Mouse (Mus musculus) ES-E14 (cell line): Measurements from ENCODE around the gene Cpa5. TPM values are rescaled to one million over a fixed set of nuclear protein-coding genes. Genes with fewer than 3 reads are reported as not detected.

Experiments
- DNase-seq: peaks from one replicate; pipeline ENCODE4 v3.0.0-alpha.2; 2013; ENCODE audit warnings: low read depth, low spot score
- H3K27ac ChIP-seq: 2 replicates; pipeline ENCODE4 v1.5.1; 2012; ENCODE audit warnings: low read depth, mild to moderate bottlenecking, low read length, moderate library complexity, mixed read lengths; ENCODE audit not compliant: poor library complexity, insufficient read depth, severe bottlenecking
- H3K36me3 ChIP-seq: 2 replicates; pipeline ENCODE4 v1.6.1; 2012; ENCODE audit warnings: mild to moderate bottlenecking, low read length, moderate library complexity, mixed read lengths; ENCODE audit not compliant: control insufficient read depth, poor library complexity, insufficient read depth, severe bottlenecking
- H3K4me1 ChIP-seq, 2 experiments: fragments of 150-350 bp in 1 of 2; sonication (generic) in 1 of 2; 2 replicates each; pipeline ENCODE4 v1.6.1; 2012; ENCODE audit warnings: low read length in 2 of 2, mild to moderate bottlenecking in 1 of 2, mixed read lengths in 1 of 2; ENCODE audit not compliant: control insufficient read depth in 2 of 2, insufficient read depth in 2 of 2, poor library complexity in 1 of 2
- H3K4me3 ChIP-seq, 2 experiments: fragments of 150-350 bp in 1 of 2; sonication (generic) in 1 of 2; 2 replicates each; pipeline ENCODE4 v1.5.1; 2012; ENCODE audit warnings: low read length in 2 of 2, low read depth in 1 of 2, mild to moderate bottlenecking in 1 of 2, mixed read lengths in 1 of 2; ENCODE audit not compliant: insufficient read depth in 1 of 2, poor library complexity in 1 of 2, severe bottlenecking in 1 of 2
- H3K9ac ChIP-seq: 2 replicates; pipeline ENCODE4 v1.6.1; 2012; ENCODE audit warnings: low read depth, mild to moderate bottlenecking, low read length, mixed read lengths; ENCODE audit not compliant: poor library complexity, insufficient read depth, severe bottlenecking
- H3K9me3 ChIP-seq: fragments of 150-350 bp; sonication (generic); 2 replicates; pipeline ENCODE4 v1.6.1; 2012; ENCODE audit warnings: low read depth, mild to moderate bottlenecking, low read length; ENCODE audit not compliant: control insufficient read depth, insufficient read depth
- CHD2 ChIP-seq: IDR thresholded peaks from 2 replicates; pipeline ENCODE4 v1.6.1; 2014; ENCODE audit warnings: mild to moderate bottlenecking, low read depth, low read length, inconsistent platforms
- HCFC1 ChIP-seq: IDR thresholded peaks from 2 replicates; pipeline ENCODE4 v1.6.1; 2012; ENCODE audit warnings: low read length, inconsistent platforms, borderline replicate concordance; ENCODE audit not compliant: insufficient read depth
- MAFK ChIP-seq: IDR thresholded peaks from 2 replicates; pipeline ENCODE4 v1.6.1; 2014; ENCODE audit warnings: mild to moderate bottlenecking, low read depth, low read length, inconsistent platforms; ENCODE audit not compliant: insufficient read depth
- ZC3H11A ChIP-seq: IDR thresholded peaks from 2 replicates; pipeline ENCODE4 v1.6.1; 2012; ENCODE audit warnings: low read depth, mild to moderate bottlenecking, inconsistent platforms, low read length, borderline replicate concordance
- ZNF384 ChIP-seq: IDR thresholded peaks from 2 replicates; pipeline ENCODE4 v1.6.1; 2012; ENCODE audit warnings: low read depth, low read length, inconsistent platforms
- in situ Hi-C, 2 experiments: fragments of 600-800 bp; cut with MboI; formaldehyde crosslinking; loops; one replicate each; pipeline ENCODE4 v1.15.1; 2025; ENCODE audit warnings: low sequenced_read_pairs in 2 of 2, inconsistent platforms in 1 of 2; ENCODE audit not compliant: unreplicated experiment in 2 of 2
- total RNA-seq: library from RNA; depleted of rRNA; stranded (reverse); fragments of 300-350 nt; gene quantifications from 2 replicates; pipeline ENCODE4 v1.2.3, GENCODE M21; 2012

Gene Cpa5
- total RNA-seq, 1 experiment, result not detected

- H3K4me1 ChIP-seq, result no peaks in the 10 kb centered on the region
- no peak overlapping the region for H3K9ac ChIP-seq
- no peaks in the 10 kb centered on the region for H3K36me3 ChIP-seq
- H3K4me3 ChIP-seq, result no peak overlapping the region
- in situ Hi-C loops, result no loop called here
- H3K27ac ChIP-seq, result no peak overlapping the region
- TF ChIP-seq ZNF384 (no peak), ZC3H11A (no peak), CHD2 (no peak), HCFC1 (no peak), MAFK (no peak)
- DNase-seq, result no peak
- no peaks in the 10 kb centered on the region for H3K9me3 ChIP-seq
Observed at GRCm38 (mm10) chr6:30574945-30575344, 35.9 kb upstream of the Cpa5 start.

GRCm38 (mm10) chr6:30576477-30577203, 34.2 kb upstream of the Cpa5 start:
- Histone ChIP-seq H3K36me3 (no peaks in the 10 kb centered on the region), H3K27ac (no peak overlapping the region), H3K9me3 (no peaks in the 10 kb centered on the region), H3K4me3 (no peak overlapping the region), H3K9ac (no peak overlapping the region), H3K4me1 (no peaks in the 10 kb centered on the region)
- TF ChIP-seq HCFC1 (no peak), ZNF384 (no peak), CHD2 (no peak), ZC3H11A (no peak), MAFK (no peak)
- no peak for DNase-seq
- in situ Hi-C loops, result no loop called here

- Histone ChIP-seq H3K36me3 (no peaks in the 10 kb centered on the region), H3K4me1 (no peaks in the 10 kb centered on the region), H3K9ac (no peak overlapping the region), H3K27ac (no peak overlapping the region), H3K4me3 (no peak overlapping the region), H3K9me3 (no peaks in the 10 kb centered on the region)
- TF ChIP-seq MAFK (no peak), CHD2 (no peak), ZNF384 (no peak), ZC3H11A (no peak), HCFC1 (no peak)
- in situ Hi-C loops, result no loop called here
- no peak for DNase-seq
Observed at GRCm38 (mm10) chr6:30579961-30580840, 30.6 kb upstream of the Cpa5 start.

- H3K4me1 ChIP-seq, result no peaks in the 10 kb centered on the region
- no peak overlapping the region for H3K4me3 ChIP-seq
- in situ Hi-C loops, result no loop called here
- H3K36me3 ChIP-seq, result no peaks in the 10 kb centered on the region
- DNase-seq, result no peak
- TF ChIP-seq ZNF384 (no peak), MAFK (no peak)
- no peak overlapping the region for H3K27ac ChIP-seq
- no peaks in the 10 kb centered on the region for H3K9me3 ChIP-seq
- no peak overlapping the region for H3K9ac ChIP-seq
Observed at GRCm38 (mm10) chr6:30580841-30581176, 30.0 kb upstream of the Cpa5 start.
